Mouse (Mus musculus) layer of hippocampus, adult 11-12 months (tissue): Measurements from ENCODE around the gene Klhl40.

Experiments used
- DNase-seq: peaks from one replicate; pipeline ENCODE4 v3.0.0; 2022; ENCODE audit warnings: low spot score

The Klhl40 gene

GRCm38 (mm10) chr9:121826356-121826755 lies 48.9 kb downstream of the Klhl40 start:
- DNase-seq = no peak

GRCm38 (mm10) chr9:121828314-121828713 lies 50.9 kb downstream of the Klhl40 start:
- no peak for DNase-seq

- no peak for DNase-seq
These were observed 52.0 kb downstream of the Klhl40 start for GRCm38 (mm10) chr9:121829270-121829992.

DNA sequence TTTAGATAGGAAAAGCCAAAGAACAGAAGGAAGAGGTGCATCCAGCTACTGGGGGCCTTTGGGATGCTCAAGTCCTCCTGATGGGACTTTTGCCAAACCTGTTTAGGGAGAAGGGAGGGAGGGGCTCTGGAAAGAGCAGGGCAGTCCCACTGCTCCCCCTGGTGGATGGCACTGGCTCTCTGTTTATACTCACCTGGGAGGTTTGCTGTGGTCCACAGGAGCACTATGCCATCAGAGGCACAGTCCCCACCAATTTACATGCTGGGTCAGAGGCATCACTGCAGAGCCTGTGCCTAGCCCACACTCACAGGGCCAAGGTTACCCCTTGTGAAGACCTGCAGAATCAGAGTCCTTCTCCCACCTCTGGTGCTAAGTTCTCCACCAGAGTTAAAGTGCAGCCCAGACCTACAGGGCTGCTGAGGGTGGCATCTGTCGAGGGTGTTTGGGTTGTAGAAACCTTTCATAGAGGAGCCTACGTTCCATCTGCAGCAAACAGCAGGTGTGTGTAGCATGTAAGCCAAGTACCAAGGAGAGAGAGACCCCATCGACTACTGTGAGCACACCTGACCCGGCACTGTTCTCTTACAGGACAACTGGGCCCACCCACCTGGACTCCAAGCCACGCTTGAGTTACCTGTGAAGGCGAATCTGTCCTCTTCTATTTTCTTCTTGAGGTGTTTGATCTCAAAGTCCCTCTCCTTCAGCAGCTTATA lies 53.0 kb downstream of the Klhl40 start:
- DNase-seq = peak; percentile 77

DNA sequence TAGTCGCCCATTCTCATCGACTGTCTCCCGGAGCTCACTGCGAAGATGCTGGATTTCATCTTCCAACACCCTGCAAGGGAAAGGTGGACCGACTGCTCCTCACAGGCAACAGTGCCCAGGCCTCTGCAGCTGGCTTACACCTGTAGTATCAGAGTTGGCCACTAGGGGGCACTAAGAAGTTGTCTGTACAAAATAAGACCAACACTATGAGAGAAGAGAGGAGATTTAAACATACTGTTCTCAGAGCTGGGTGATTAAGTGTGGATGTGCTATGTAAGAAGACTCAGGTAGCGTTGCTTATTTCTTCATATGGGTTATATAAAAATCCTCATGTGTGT lies 53.5 kb downstream of the Klhl40 start:
- DNase-seq = peak; percentile 93
